Mouse (Mus musculus) bone marrow, adult 2 months (tissue): ENCODE measurements around the gene Stum. TPM values are rescaled to one million over a fixed set of nuclear protein-coding genes. Genes with fewer than 3 reads are reported as not detected.

Experiments
- H3K27ac ChIP-seq: fragments of 200-500 bp; 2 replicates; pipeline ENCODE4 v1.5.1; 2012; ENCODE audit warnings: low read depth, mild to moderate bottlenecking, control low read depth, inconsistent platforms, low read length; ENCODE audit not compliant: control insufficient read depth, poor library complexity, insufficient read depth
- H3K4me1 ChIP-seq: fragments of 200-500 bp; 2 replicates; pipeline ENCODE4 v1.6.1; 2011; ENCODE audit warnings: low read length; ENCODE audit not compliant: control insufficient read depth, insufficient read depth
- H3K4me3 ChIP-seq: fragments of 200-500 bp; replicated peaks from 2 replicates; pipeline ENCODE3; 2011; ENCODE audit warnings: mild to moderate bottlenecking, low read depth, low read length, control low read depth; ENCODE audit not compliant: control insufficient read depth
- CTCF ChIP-seq: fragments of 200-500 bp; IDR thresholded peaks from 2 replicates; pipeline ENCODE4 v1.5.1; 2011; ENCODE audit warnings: low read length, control low read depth; ENCODE audit not compliant: control insufficient read depth, insufficient read depth
- POLR2A ChIP-seq: fragments of 200-500 bp; IDR thresholded peaks from 2 replicates; pipeline ENCODE4 v1.6.1; 2011; ENCODE audit warnings: low read depth, mild to moderate bottlenecking, control low read depth, low read length, borderline replicate concordance; ENCODE audit not compliant: control insufficient read depth
- WGBS: fragments of 180-500 bp; shearing (Covaris S2); methylation state at CpG from one replicate; pipeline ENCODE4 v1.1.7; 2018; 5-methylcytosine and 5-hydroxymethylcytosine counted together
- polyA plus RNA-seq: library from polyadenylated mRNA; stranded (reverse); fragments of >200 nt; gene quantifications from 2 replicates; pipeline ENCODE4 v1.2.4, GENCODE M21; 2011; ENCODE audit warnings: low replicate concordance; ENCODE audit not compliant: missing spikeins, insufficient read depth, insufficient read length

Stum gene
- polyA plus RNA-seq, 1 experiment = not detected

GRCm38 (mm10) chr1:180462396-180462795 is 20.9 kb downstream of the Stum start:
- TF ChIP-seq POLR2A = no peak
- TF ChIP-seq CTCF = no peak
- WGBS = 88% methylated on average over 5 of the region's 5 CpGs
- no peak overlapping the region for H3K27ac ChIP-seq
- no peaks in the 10 kb centered on the region for H3K4me1 ChIP-seq
- no peak overlapping the region for H3K4me3 ChIP-seq

GRCm38 (mm10) chr1:180460721-180461120 is 22.6 kb downstream of the Stum start:
- TF ChIP-seq CTCF (no peak), POLR2A (no peak)
- WGBS = 68% methylated on average over 5 of the region's 5 CpGs
- H3K4me1 ChIP-seq = no peaks in the 10 kb centered on the region
- no peak overlapping the region for H3K4me3 ChIP-seq
- H3K27ac ChIP-seq = no peak overlapping the region

GRCm38 (mm10) chr1:180458680-180459079 is 24.6 kb downstream of the Stum start:
- Histone ChIP-seq H3K4me3 (no peak overlapping the region), H3K27ac (no peak overlapping the region), H3K4me1 (no peaks in the 10 kb centered on the region)
- TF ChIP-seq POLR2A (no peak), CTCF (no peak)
- 90% methylated on average over 3 of the region's 3 CpGs for WGBS

- Histone ChIP-seq H3K4me1 (no peaks in the 10 kb centered on the region), H3K27ac (no peak overlapping the region), H3K4me3 (no peak overlapping the region)
- 58% methylated on average over 6 of the region's 6 CpGs for WGBS
- no peak for TF ChIP-seq POLR2A
- TF ChIP-seq CTCF = no peak
These were observed 25.0 kb downstream of the Stum start for GRCm38 (mm10) chr1:180458274-180458673.

GRCm38 (mm10) chr1:180449641-180450040 is 33.7 kb downstream of the Stum start:
- Histone ChIP-seq H3K4me3 (no peak overlapping the region), H3K27ac (no peak overlapping the region), H3K4me1 (no peaks in the 10 kb centered on the region)
- 34% methylated on average over 2 of the region's 2 CpGs for WGBS
- TF ChIP-seq CTCF = no peak
- no peak for TF ChIP-seq POLR2A

- no peak for TF ChIP-seq POLR2A
- TF ChIP-seq CTCF = no peak
- Histone ChIP-seq H3K4me3 (no peak overlapping the region), H3K4me1 (no peaks in the 10 kb centered on the region), H3K27ac (no peak overlapping the region)
- WGBS = 82% methylated on average over 3 of the region's 3 CpGs
These were observed 38.9 kb downstream of the Stum start for GRCm38 (mm10) chr1:180444411-180444810.

- 62% methylated on average over 4 of the region's 4 CpGs for WGBS
- no peaks in the 10 kb centered on the region for H3K4me1 ChIP-seq
- TF ChIP-seq CTCF (no peak), POLR2A (no peak)
These were observed 43.8 kb downstream of the Stum start for GRCm38 (mm10) chr1:180439496-180439895.

GRCm38 (mm10) chr1:180434925-180435324 is 48.4 kb downstream of the Stum start:
- Histone ChIP-seq H3K4me3 (no peak overlapping the region), H3K27ac (no peak overlapping the region), H3K4me1 (peaks cover 3% of the 10 kb centered on the region; the same call in 1 of the 2 replicates)
- 32% methylated on average over 9 of the region's 9 CpGs for WGBS
- TF ChIP-seq CTCF = no peak
- TF ChIP-seq POLR2A = no peak

More at GRCm38 (mm10) chr1:180439496-180439895, 43.8 kb downstream of the Stum start:
- H3K27ac ChIP-seq = no peak overlapping the region
- H3K4me3 ChIP-seq = no peak overlapping the region

- Histone ChIP-seq H3K4me1 (peaks cover 3% of the 10 kb centered on the region; the same call in 1 of the 2 replicates), H3K4me3 (no peak overlapping the region), H3K27ac (no peak overlapping the region)
- no peak for TF ChIP-seq POLR2A
- TF ChIP-seq CTCF = peak; percentile 83
- 23% methylated on average over 7 of the region's 7 CpGs for WGBS
These were observed 49.3 kb downstream of the Stum start for GRCm38 (mm10) chr1:180433796-180434566.
